Mouse (Mus musculus): ENCODE results near the gene Ipo5. TPM values are rescaled to one million over a fixed set of nuclear protein-coding genes. Genes with fewer than 3 reads are reported as not detected.

Ipo5 gene
- total RNA-seq (2021) = 100 to 1,000 TPM in 1 of 2 experiments, 10 to 100 TPM in 1; 94.6 to 100 TPM
- long read RNA-seq, experiment 1, full-length matches to known transcripts = 8 of 18 reads
- long read RNA-seq, experiment 1, partial matches to known transcripts = 10 of 18 reads
- long read RNA-seq, experiment 1, other reads (novel, unspliced or antisense) = 0 of 18 reads
- long read RNA-seq, experiment 2, full-length matches to known transcripts = 37 of 62 reads
- long read RNA-seq, experiment 2, partial matches to known transcripts = 20 of 62 reads
- long read RNA-seq, experiment 2, other reads (novel, unspliced or antisense) = 5 of 62 reads

GRCm38 (mm10) chr14:120910733-120911324, at the start of gene Ipo5:
TSS of gene Ipo5 (plus strand) at chr14:120911224.
- peak; percentile 93 to 94 for DNase-seq (ENCODE audit: low spot score in 2 of 2)

DNA sequence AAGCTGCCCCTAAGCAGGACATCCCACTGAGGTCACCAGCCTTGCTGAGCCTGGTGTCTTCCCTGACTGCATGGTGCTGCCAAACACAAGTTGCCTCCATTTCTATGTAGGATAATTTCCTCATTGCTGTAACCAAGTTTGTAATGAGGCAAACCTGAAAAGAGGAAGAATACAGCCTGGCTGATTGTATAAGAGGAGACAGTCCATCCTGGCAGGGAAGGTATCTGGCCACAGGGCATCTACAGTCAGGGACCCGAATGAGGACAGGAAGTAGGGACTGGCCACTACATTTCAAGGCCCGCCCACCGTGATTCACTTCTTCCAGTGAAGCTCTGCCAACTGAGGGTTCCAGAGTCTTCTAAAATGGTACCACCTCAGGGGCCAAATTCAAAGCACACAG, 47.8 kb upstream of the Ipo5 start:
- no peak for DNase-seq (ENCODE audit: low spot score in 2 of 2)

- DNase-seq (ENCODE audit: low spot score in 2 of 2) = no peak
Measured at GRCm38 (mm10) chr14:120864896-120865295, 46.1 kb upstream of the Ipo5 start.

- no peak for DNase-seq (ENCODE audit: low spot score in 2 of 2)
Measured at GRCm38 (mm10) chr14:120866573-120866972, 44.5 kb upstream of the Ipo5 start.

GRCm38 (mm10) chr14:120867121-120867520, 43.9 kb upstream of the Ipo5 start:
- DNase-seq (ENCODE audit: low spot score in 2 of 2) = no peak

GRCm38 (mm10) chr14:120868494-120868893, 42.5 kb upstream of the Ipo5 start:
- DNase-seq (ENCODE audit: low spot score in 2 of 2) = no peak

GRCm38 (mm10) chr14:120870736-120871135, 40.3 kb upstream of the Ipo5 start:
- DNase-seq (ENCODE audit: low spot score in 2 of 2) = no peak

GRCm38 (mm10) chr14:120874397-120874796, 36.6 kb upstream of the Ipo5 start:
- DNase-seq (ENCODE audit: low spot score in 2 of 2) = no peak

GRCm38 (mm10) chr14:120875144-120875543, 35.9 kb upstream of the Ipo5 start:
- no peak for DNase-seq (ENCODE audit: low spot score in 2 of 2)

GRCm38 (mm10) chr14:120875811-120876388, 35.1 kb upstream of the Ipo5 start:
- DNase-seq (ENCODE audit: low spot score in 2 of 2) = no peak

- DNase-seq (ENCODE audit: low spot score in 2 of 2) = no peak
Measured at GRCm38 (mm10) chr14:120877147-120877546, 33.9 kb upstream of the Ipo5 start.

DNA sequence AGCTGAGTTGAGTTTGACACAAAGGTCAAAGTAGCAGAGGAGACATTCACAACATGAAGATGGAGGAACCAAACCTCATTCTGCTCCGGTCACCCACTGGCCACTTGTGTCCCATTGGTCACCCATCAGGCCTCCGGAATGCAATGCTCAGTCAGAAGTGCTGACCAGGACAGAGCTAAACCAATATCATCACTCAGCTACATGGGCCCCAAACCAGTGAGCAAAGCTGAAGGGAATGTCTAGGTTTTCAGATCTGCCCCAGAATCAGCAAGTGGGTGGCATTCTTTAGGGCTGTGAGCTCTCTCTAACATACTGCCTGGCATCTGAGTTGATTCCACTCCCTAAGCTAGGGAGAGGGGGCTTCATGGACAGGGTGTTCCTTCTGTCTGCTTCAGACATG, 32.0 kb upstream of the Ipo5 start:
- DNase-seq (ENCODE audit: low spot score in 2 of 2) = no peak

DNA sequence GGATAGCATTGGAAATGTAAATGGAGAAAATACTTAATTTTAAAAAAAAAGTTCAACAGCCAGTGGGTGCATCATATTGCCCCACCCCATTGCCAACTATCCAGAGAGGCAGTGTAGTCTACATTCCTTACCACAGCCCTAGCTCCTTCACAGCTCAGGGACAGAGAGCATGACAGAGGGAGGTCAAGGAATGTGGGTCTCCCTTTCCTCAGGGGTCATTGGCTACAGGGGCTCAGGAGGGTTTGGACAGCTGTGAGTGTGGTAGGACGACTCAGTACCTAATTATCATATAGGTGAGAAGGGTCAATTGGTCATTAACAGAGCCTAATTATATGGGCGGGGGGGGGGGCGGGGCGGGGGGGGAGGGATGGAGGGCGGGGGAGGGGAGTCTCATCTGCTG, 30.4 kb upstream of the Ipo5 start:
- no peak for DNase-seq (ENCODE audit: low spot score in 2 of 2)

DNA sequence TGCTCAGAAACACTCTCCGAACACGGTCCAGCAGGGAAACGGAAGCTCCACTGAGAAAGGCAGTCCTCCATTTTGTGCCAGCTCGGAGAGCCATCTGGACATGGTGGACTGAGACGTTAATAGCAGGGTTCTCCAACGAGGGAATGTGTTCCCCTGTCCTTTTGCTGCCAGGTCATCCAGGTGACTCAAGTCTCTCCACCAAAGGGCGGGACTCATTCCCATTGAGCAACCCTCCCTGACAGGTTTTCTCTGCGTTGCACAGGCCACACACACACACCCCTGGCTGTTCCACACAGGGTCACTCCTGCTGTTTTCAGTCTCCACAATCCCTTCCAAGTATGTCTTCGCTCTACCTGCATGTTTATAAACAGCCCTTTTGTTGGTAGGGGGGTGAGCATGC, 30.0 kb upstream of the Ipo5 start:
- no peak for DNase-seq (ENCODE audit: low spot score in 2 of 2)

GRCm38 (mm10) chr14:120888681-120889080, 22.3 kb upstream of the Ipo5 start:
- no peak for DNase-seq (ENCODE audit: low spot score in 2 of 2)

- DNase-seq (ENCODE audit: low spot score in 2 of 2) = no peak
Measured at GRCm38 (mm10) chr14:120892369-120892768, 18.7 kb upstream of the Ipo5 start.

GRCm38 (mm10) chr14:120896613-120897012, 14.4 kb upstream of the Ipo5 start:
- DNase-seq (ENCODE audit: low spot score in 2 of 2) = no peak

DNA sequence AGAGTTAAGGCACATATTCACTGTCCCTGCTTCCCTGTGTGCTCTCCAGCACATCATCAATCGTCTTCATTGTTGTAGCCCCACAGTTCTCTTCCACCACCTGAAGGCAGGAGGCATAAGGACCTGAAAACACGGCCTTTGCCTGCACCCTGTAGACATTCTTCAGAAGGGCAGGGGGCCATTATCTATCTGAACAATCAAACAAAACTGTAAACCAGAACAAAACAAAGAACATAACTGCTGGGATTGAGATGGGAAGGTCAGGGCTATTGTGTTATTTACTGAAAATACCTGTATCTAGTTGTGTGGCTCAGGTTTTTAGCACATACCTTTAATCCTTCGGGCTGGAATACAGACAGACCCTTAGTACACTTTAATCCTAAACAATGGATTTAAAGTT, 12.1 kb upstream of the Ipo5 start:
- DNase-seq (ENCODE audit: low spot score in 2 of 2) = no peak

DNA sequence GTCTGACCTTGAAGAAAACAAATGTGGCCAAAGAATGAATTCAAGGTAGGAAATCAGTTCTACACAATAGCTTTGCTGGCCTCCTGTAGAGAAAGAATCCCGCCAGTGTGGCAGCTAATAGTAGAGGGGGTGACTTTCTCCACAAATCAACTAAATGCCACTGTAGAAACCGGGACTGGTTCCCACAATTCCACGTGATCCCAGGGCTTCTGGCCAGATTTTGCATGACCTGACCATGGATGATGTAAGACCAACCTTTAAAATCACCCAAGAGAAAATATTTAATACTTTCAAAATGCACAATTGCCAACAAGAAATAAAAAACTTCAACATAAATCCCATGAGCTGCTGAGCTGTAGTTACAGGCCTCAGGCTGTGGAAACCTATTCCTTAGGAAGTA, 1.6 kb upstream of the Ipo5 start:
- peak; percentile 24 to 33 for DNase-seq (ENCODE audit: low spot score in 2 of 2)

DNA sequence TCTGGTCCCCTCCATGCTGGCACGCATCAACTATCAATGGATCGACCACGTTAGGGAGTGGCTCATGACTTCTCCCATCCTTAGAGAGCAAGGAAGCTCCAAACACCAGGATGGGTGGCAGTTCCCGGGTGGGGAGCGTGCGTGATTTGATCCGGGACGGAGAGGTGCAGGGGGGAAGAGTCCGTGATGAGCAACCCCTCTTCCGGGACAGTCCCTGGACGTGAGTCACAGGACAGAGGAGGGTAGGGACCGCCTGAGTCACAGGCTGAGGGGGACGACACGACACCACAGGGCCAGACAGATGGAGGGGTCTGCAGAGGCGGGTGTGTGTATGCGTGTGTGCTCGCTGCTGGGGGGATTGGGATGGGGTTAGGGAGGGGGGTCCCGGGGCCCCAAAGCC, 704 bp upstream of the Ipo5 start:
- DNase-seq (ENCODE audit: low spot score in 2 of 2) = peak; percentile 4 to 30

GRCm38 (mm10) chr14:120911388-120911901, 421 bp downstream of the Ipo5 start:
- DNase-seq (ENCODE audit: low spot score in 2 of 2) = peak; percentile 7 to 32

DNA sequence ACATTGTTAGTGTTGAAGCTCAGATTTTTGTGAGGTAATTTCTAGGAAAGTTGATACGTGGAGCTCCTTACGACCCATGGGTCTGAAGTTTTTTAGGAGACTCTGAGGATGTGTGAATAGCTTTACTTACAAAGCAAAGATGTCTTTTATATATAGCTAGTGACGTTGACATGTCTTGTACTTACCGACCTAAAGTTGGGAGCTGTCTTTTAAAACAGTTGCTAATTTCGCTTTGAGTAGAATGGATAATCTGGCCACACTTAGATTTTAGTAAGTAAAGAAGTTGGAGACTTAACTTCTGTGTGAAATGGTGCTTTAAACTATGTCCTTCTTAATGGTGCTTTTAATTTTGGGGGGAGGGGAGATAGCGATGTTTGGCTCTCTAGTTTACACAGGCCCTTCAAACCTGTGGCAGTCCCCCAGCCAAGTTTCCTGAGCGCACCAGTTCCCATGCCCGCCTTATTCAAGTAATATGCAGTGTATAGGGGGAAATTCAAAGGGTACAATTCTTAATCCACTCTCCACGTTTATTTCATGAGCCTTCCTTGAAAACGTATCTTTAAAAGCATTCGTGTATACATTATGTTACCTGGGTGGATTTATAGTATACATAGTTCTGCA, 1.2 kb downstream of the Ipo5 start:
- no peak for DNase-seq (ENCODE audit: low spot score in 2 of 2)

Measured in adrenal gland, postnatal 4 days (tissue).